Mouse (Mus musculus): ENCODE measurements around the gene Hacd4. TPM values are rescaled to one million over a fixed set of nuclear protein-coding genes. Genes with fewer than 3 reads are reported as not detected.
"Not testable (repeated sequence)": the region's sequence is repeated elsewhere in the genome, so short reads cannot be mapped to it uniquely, and the experiment has no call there.

Hacd4 gene
- polyA plus RNA-seq, 1 experiment, result 2.2 TPM

DNA sequence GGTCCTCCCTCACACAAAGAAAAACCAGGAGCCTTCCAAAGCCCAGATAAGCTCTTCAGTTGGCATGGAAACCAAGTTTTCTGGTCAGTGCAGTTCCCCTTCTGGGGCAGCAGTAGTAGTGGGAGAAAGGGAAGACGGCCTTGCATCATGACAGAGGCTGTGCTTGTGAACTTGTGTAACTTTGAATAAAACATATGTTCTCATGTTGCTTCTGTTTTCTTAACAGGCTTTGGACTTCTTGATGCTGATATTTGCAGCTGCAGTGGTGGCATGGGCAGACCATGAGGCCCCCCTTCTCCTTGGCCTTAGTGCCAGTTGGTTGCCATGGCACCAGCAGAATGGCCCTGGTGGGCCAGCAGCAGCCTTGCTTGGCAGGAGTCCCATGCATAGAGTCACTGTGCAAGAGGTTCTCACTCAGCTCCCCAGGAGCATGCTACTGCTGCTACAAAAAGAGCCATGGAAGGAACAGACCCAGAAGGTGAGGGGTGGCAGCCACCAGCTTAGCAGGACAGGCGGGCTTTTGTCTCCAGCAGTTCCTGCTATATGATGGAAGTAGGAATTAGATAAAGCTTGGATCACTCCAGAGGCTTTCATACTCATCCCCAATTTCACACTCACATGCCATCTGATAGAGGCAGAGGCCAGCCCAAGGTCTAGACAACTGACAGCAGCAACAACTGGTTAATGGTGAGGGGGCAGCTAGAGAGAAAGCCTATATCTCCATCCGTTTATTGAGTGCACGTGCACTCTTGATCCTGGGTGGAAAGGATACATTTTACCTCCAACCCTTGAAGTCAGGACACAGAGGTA, 31.6 kb downstream of the Hacd4 start:
- Histone ChIP-seq H3K4me3 (ENCODE audit: insufficient read depth, low read depth, low read length) (no peak overlapping the region), H3K27ac (replicated peaks; ENCODE audit: low read depth, low read length) (no peak overlapping the region), H3K4me1 (ENCODE audit: control insufficient read depth, insufficient read depth, insufficient read length, low read length) (peaks cover 5% of the 10 kb centered on the region)

DNA sequence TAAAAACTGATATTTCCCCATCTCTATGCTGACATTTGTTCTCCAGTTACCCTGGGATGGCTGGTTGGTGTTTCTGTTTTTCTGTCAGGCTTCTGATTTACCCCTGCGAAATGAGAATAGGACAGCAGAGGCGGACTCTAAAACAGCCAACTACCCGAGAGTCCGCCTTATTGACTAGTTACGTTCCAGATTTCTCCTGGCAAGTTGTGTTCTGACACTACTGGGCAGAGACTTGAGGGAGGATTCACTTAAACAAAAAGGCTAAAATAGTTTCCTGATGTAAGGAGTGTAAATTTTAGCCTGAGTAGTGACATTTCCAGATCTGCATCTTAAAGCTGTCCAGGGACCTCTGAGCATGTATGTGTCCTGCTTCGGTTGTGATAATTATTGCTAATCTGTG, 35.8 kb downstream of the Hacd4 start:
- H3K27ac ChIP-seq (replicated peaks; ENCODE audit: low read depth, low read length), result no peak overlapping the region
- H3K4me3 ChIP-seq (ENCODE audit: insufficient read depth, low read depth, low read length), result no peak overlapping the region

DNA sequence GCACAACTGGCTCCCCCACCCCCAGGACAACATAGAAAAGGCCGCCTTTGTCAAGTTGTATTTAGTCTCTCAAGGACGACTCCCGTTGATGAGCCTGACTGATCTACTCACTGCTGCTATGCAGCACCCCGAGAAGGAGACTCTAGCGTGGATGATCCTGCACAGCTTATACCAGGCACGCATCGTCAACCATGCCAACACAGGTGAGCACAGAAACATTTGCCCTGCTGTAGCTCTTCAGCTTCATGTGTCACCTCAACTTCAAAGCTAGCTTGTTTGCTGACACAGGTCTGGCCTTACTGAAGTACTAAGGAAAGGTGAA, 37.8 kb downstream of the Hacd4 start:
- H3K4me3 ChIP-seq (ENCODE audit: insufficient read depth, low read depth, low read length), result no peak overlapping the region
- H3K4me1 ChIP-seq (ENCODE audit: control insufficient read depth, insufficient read depth, insufficient read length, low read length), result no peaks in the 10 kb centered on the region
- no peak overlapping the region for H3K27ac ChIP-seq (replicated peaks; ENCODE audit: low read depth, low read length)

More for the DNA sequence above, 35.8 kb downstream of the Hacd4 start:
- peaks cover 5% of the 10 kb centered on the region for H3K4me1 ChIP-seq (ENCODE audit: control insufficient read depth, insufficient read depth, insufficient read length, low read length)

DNA sequence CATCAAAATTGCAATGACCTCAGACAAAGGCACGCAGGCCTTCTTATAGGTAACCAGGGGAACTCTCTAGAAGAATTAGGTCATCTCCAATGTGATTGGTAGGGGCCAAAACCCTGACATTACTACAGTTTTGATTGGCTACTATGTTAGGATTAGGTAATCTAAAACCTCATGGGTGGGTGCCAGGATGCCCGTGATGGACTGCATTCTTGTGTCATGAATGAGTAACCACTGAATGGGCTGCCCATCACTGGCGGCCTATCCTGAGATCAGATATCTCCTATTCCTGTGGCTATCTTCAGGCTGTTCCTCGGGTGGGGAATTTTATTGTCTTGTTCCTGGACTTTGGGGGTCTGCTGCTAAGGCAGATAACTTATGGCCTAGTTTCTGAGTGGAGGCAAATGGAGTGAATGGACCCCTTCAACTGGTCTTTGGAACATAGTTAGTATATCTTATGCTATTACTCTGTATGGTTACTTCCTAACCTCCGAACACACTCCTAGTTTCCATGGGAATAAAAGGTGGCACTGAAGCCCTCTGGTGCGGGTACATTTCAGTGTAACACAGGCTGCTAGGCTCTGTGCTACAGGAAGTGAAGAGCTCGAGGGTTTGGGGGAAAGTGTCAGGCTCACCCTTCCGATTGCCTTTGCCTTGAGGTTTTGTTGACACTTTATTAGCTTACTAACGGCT, 38.3 kb downstream of the Hacd4 start:
- Histone ChIP-seq H3K4me3 (ENCODE audit: insufficient read depth, low read depth, low read length) (no peak overlapping the region), H3K4me1 (ENCODE audit: control insufficient read depth, insufficient read depth, insufficient read length, low read length) (no peaks in the 10 kb centered on the region), H3K27ac (replicated peaks; ENCODE audit: low read depth, low read length) (no peak overlapping the region)

DNA sequence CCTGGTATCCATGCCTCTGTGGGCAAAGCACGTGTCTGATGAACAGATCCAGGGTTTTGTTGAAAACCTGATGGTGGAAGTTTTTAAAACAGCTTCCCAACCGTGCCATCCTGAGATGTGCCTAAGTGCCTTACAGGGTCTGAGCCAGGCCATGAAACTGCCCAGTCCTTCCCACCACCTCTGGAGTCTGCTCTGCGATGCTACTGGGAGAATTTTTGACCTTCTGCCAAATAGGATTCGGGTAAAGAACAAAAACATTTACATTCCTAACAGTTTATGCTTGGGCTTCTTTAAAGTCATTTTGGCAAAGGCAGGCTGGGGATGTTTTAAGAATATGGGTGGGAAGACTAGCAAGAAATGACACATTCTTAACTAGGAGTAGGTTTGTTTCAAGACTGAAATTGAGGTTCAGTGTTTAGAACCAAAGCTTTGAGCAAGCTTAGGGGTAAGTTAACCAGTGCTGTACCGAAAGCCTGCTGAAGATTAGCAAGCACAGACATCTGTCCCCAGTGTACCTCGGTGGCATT, 41.7 kb downstream of the Hacd4 start:
- Histone ChIP-seq H3K27ac (replicated peaks; ENCODE audit: low read depth, low read length) (no peak overlapping the region), H3K4me1 (ENCODE audit: control insufficient read depth, insufficient read depth, insufficient read length, low read length) (no peaks in the 10 kb centered on the region)

DNA sequence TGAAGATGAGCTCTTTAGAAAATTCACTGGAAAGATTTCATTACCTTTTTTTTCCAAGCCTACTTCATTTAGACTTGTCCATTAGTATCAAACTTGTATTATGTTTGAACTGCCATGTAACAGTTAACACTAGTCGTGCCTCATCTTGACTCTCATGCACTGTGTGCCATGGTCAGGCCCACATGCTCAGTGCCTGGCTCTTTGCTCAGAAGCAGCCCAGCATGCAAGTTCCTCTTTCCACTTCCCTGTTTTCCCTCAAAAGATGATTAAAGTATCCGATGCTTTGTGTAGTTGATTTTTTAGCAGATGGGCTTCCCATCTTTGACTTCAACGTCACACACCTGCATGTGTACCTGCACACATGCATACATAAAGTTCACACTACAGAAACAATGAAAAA, 43.0 kb downstream of the Hacd4 start:
- Histone ChIP-seq H3K27ac (replicated peaks; ENCODE audit: low read depth, low read length) (no peak overlapping the region), H3K4me3 (ENCODE audit: insufficient read depth, low read depth, low read length) (no peak overlapping the region), H3K4me1 (ENCODE audit: control insufficient read depth, insufficient read depth, insufficient read length, low read length) (no peaks in the 10 kb centered on the region)

More for the DNA sequence above, 41.7 kb downstream of the Hacd4 start:
- no peak overlapping the region for H3K4me3 ChIP-seq (ENCODE audit: insufficient read depth, low read depth, low read length)

DNA sequence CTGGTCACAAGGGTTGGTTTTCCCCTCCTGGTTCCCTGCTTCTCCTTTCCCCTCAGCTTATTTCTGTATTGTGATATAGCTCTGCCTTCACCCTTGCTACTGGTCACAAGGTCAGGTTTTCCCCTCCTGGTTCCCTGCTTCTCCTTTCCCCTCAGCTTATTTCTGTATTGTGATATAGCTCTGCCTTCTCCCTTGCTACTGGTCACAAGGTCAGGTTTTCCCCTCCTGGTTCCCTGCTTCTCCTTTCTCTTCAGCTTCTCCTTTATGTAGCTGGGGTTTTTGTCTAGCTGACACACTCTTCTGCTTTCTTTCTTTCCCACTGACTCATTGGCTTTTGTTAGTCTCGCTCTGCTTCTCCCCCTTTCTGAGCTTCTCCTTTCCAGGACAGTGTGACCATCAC, 48.1 kb downstream of the Hacd4 start:
- not testable (repeated sequence) for H3K4me1 ChIP-seq (ENCODE audit: control insufficient read depth, insufficient read depth, insufficient read length, low read length); H3K4me3 ChIP-seq (ENCODE audit: insufficient read depth, low read depth, low read length); H3K27ac ChIP-seq (replicated peaks; ENCODE audit: low read depth, low read length)

DNA sequence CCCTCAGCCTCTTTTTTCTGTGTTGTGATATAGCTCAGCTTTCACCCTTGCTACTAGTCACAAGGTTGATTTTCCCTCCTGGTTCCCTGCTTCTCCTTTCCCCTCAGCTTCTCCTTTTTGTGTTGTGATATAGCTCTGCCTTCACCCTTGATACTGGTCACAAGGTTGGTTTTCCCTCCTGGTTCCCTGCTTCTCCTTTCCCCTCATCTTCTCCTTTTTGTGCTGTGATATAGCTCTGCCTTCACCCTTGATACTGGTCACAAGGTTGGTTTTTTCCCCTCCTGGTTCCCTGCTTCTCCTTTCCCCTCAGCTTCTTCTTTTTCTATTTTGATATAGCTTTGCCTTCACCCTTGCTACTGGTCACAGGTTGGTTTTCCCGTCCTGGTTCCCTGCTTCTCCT, 48.7 kb downstream of the Hacd4 start:
- Histone ChIP-seq H3K4me3 (ENCODE audit: insufficient read depth, low read depth, low read length) (no peak overlapping the region), H3K4me1 (ENCODE audit: control insufficient read depth, insufficient read depth, insufficient read length, low read length) (no peaks in the 10 kb centered on the region), H3K27ac (replicated peaks; ENCODE audit: low read depth, low read length) (no peak overlapping the region)

DNA sequence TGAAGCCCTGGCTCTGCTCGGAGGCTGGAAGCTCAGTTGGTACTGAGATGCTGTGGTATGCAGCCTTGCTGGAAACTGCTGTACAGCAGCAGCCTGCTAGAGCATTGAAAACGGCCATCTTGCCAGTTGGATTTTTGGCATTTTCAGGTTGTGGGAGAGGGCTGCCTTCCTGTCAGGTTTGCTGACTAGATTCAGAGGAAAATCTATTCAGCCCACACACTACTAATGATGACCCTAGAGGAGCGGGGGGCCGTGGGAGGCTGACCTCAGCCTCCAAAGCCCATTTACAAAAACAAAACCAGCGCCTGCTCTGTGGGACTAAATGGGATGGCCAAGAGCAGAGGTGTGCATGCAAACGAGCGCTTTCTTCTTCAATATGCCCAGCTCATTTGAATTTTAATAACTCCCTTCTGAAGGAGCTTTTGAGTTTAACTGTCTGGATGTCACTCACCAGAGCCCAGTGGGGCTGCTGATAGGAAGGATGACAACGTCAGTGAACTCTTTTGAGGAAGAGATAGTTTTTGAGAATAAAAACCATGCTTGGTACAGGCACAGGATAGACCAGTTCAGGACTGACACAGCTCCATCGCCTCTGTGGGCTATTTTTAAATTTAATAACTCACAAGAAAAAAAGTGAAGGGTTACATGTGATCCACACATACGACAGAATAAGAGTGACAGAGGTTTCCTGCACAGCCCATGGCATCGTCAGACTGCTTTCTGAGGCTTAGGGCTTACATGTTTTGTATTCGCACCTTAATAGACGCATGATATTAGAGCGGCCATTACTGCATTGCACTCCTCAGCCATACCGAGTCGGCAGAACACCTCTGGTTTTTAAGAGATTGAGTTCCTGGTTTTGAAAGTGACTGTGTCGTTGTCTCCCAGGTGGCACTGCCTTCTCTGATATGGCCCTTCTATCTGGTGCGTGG, 66.2 kb downstream of the Hacd4 start:
- no peak overlapping the region for H3K27ac ChIP-seq (replicated peaks; ENCODE audit: low read depth, low read length)
- H3K4me3 ChIP-seq (ENCODE audit: insufficient read depth, low read depth, low read length), result no peak overlapping the region
- H3K4me1 ChIP-seq (ENCODE audit: control insufficient read depth, insufficient read depth, insufficient read length, low read length), result no peaks in the 10 kb centered on the region

DNA sequence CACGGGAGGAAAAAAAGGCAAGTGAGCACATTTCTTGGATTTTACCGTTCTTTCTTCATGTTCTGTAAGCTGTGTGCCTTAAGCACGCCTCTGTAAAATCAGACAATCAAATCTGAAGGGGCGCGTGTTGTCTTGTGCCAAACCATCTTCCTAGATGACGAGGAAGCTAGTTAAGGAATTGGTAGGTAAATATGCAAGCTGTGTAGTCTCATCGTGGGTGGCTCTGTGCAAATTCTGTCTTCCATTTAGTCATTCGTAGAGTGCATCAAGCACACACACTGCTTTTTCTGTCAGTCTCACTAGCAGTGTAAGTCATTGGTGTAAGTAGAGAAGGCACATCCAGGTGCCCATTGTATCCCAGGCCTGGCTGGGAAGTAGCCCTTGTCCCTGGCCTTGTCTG, 67.9 kb downstream of the Hacd4 start:
- Histone ChIP-seq H3K27ac (replicated peaks; ENCODE audit: low read depth, low read length) (no peak overlapping the region), H3K4me1 (ENCODE audit: control insufficient read depth, insufficient read depth, insufficient read length, low read length) (no peaks in the 10 kb centered on the region)

DNA sequence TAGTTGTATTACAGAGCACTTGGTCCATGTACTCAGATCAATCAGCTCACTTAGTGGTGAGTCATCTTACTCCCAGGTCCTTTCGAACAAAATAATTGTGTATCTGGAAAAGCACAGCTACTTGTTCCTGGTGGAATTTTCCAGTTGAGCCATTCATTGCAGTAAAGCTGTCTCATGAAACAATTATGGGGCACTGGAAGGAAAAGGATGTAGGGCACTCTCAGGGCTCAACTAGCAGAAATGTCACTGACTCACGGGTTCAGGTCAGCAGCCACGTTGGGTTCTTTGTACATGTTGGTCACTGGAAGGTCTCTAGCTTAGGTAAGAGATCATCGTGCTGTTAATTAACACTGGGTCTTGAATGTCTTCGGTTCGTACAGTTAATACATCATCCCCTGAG, 68.8 kb downstream of the Hacd4 start:
- Histone ChIP-seq H3K27ac (replicated peaks; ENCODE audit: low read depth, low read length) (no peak overlapping the region), H3K4me3 (ENCODE audit: insufficient read depth, low read depth, low read length) (no peak overlapping the region), H3K4me1 (ENCODE audit: control insufficient read depth, insufficient read depth, insufficient read length, low read length) (no peaks in the 10 kb centered on the region)

More for the DNA sequence above, 67.9 kb downstream of the Hacd4 start:
- no peak overlapping the region for H3K4me3 ChIP-seq (ENCODE audit: insufficient read depth, low read depth, low read length)

DNA sequence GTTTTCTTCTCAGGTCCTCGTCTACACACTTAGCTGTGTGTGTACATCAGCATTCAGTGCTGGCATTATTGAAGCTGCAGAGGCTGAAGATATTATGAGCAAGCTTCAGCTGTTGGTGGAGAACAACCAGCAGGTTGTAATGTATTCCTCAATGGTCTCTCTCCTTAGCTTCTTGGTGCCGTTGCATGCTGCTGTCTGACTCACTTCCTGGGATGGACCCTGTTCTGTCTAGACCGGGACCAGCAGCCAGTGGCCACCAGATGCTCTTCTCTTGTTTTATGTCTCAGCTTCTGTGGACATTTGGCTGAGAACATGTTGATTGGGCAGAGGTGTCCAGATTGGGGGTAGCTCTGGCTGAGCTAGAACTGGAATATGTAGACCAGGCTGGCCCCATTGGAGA, 81.3 kb downstream of the Hacd4 start:
- Histone ChIP-seq H3K4me3 (ENCODE audit: insufficient read depth, low read depth, low read length) (no peak overlapping the region), H3K27ac (replicated peaks; ENCODE audit: low read depth, low read length) (no peak overlapping the region), H3K4me1 (ENCODE audit: control insufficient read depth, insufficient read depth, insufficient read length, low read length) (no peaks in the 10 kb centered on the region)

DNA sequence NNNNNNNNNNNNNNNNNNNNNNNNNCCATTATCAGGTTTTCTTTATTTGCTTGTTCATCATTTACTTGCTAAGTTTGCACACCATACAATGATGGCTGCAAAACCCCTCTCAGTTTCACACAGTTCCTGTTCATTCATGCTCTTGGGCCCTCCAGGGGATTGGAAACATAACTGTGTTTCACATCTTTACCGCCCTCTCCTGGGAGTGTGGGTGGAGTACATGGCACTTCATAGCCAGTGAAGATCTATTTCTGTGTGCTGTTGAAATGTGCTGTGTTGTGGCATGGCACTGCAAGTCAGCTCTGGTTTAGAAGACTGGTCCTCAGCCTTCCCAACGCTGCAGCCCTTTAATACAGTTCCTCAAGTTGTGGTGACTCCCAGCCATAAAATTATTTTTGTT, 82.1 kb downstream of the Hacd4 start:
- Histone ChIP-seq H3K4me3 (ENCODE audit: insufficient read depth, low read depth, low read length) (no peak overlapping the region), H3K27ac (replicated peaks; ENCODE audit: low read depth, low read length) (no peak overlapping the region), H3K4me1 (ENCODE audit: control insufficient read depth, insufficient read depth, insufficient read length, low read length) (no peaks in the 10 kb centered on the region)

DNA sequence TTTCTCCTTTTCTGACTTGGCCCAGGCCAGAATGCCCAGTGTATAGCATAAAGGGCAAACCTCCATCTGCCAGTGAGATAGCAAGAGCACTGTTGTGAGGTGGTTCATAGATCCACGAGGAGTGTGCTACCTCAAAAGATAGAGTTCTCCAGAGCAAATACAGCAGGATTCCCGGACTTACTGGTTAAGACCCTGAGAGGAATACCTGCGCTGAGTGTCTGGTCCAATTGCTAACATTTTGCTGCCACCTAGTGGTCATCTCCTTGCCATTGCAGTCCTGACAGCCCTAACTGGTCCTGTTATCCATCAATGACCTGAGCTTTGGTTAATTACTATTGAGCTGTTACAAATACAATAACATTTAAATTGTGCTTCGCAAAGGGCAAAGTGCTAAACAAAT, 87.8 kb downstream of the Hacd4 start:
- no peak overlapping the region for H3K27ac ChIP-seq (replicated peaks; ENCODE audit: low read depth, low read length)
- H3K4me1 ChIP-seq (ENCODE audit: control insufficient read depth, insufficient read depth, insufficient read length, low read length), result no peaks in the 10 kb centered on the region
- H3K4me3 ChIP-seq (ENCODE audit: insufficient read depth, low read depth, low read length), result no peak overlapping the region
